Mouse (Mus musculus) midbrain, embryonic 16.5 days (tissue): ENCODE measurements around the gene Pitpnm3. TPM values are rescaled to one million over a fixed set of nuclear protein-coding genes. Genes with fewer than 3 reads are reported as not detected.

Source experiments
- ATAC-seq: fragments of 200-750 bp; cut with Nextera tagmentation; 2 replicates; pipeline ENCODE4 v1.8.0; 2017; ENCODE audit warnings: moderate TSS enrichment
- H3K27ac ChIP-seq: fragments of 300-500 bp; sonication (generic); 2 replicates; pipeline ENCODE4 v1.5.1; 2014; ENCODE audit warnings: mild to moderate bottlenecking, low read length, mixed read lengths
- H3K27me3 ChIP-seq: fragments of 300-500 bp; sonication (generic); 2 replicates; pipeline ENCODE4 v1.6.1; 2014; ENCODE audit warnings: low read depth, low read length, mixed read lengths; ENCODE audit not compliant: control insufficient read depth, insufficient read depth
- H3K36me3 ChIP-seq: fragments of 300-500 bp; sonication (generic); 2 replicates; pipeline ENCODE4 v1.6.1; 2014; ENCODE audit warnings: mild to moderate bottlenecking, low read length, moderate library complexity, mixed read lengths; ENCODE audit not compliant: control insufficient read depth, insufficient read depth
- H3K4me1 ChIP-seq: fragments of 300-500 bp; sonication (generic); 2 replicates; pipeline ENCODE4 v1.6.1; 2014; ENCODE audit warnings: mild to moderate bottlenecking, low read length, mixed read lengths; ENCODE audit not compliant: control insufficient read depth, insufficient read depth
- H3K4me2 ChIP-seq: fragments of 300-500 bp; sonication (generic); 2 replicates; pipeline ENCODE4 v1.6.1; 2014; ENCODE audit warnings: mild to moderate bottlenecking, low read length, mixed read lengths
- H3K4me3 ChIP-seq: fragments of 300-500 bp; sonication (generic); 2 replicates; pipeline ENCODE4 v1.5.1; 2014; ENCODE audit warnings: low read depth, mild to moderate bottlenecking, low read length, moderate library complexity, mixed read lengths
- H3K9ac ChIP-seq: fragments of 300-500 bp; sonication (generic); 2 replicates; pipeline ENCODE4 v1.6.1; 2014; ENCODE audit warnings: low read depth, low read length, mixed read lengths
- H3K9me3 ChIP-seq: fragments of 300-500 bp; sonication (generic); replicated peaks from 2 replicates; pipeline ENCODE4 v1.6.1; 2014; ENCODE audit warnings: mild to moderate bottlenecking, low read length, mixed read lengths; ENCODE audit not compliant: control insufficient read depth, poor library complexity, severe bottlenecking
- WGBS: fragments of 180-500 bp; shearing (Covaris S2); extraction: QIAGEN DNeasy Blood & Tissue Kit; methylation state at CpG from one replicate; pipeline ENCODE4 v1.1.7; 2014; 5-methylcytosine and 5-hydroxymethylcytosine counted together
- polyA plus RNA-seq: library from polyadenylated mRNA; unstranded; fragments of >200 nt; fragmentation: Nextera tagmentation; extraction: Ambion mirVana; gene quantifications from 2 replicates; pipeline ENCODE4 v1.2.1, GENCODE M21; 2015

Pitpnm3 gene
- polyA plus RNA-seq, 1 experiment from 2014 or later: 6.1 TPM

DNA sequence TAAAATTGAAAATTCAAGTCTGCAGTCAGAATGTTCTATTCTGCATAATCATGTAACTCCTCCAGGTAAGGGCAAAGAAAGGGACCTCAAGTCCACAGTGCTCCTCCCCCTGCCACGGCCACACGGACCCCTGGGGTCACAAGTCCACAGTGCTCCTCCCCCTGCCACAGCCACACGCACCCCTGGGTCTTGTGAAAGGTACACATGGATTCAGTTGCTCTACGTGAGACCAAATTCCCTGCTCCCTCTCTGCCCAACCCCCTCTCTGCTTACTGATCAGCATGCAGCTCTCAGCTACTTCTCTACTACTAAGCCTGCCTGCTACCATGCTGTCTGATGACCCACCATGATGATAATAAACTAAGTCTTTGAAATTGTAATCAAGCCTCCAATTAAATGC, 34.3 kb upstream of the Pitpnm3 start:
- no peaks in the 10 kb centered on the region for H3K4me1 ChIP-seq
- H3K27ac ChIP-seq: no peak overlapping the region
- H3K4me2 ChIP-seq: no peak overlapping the region
- no peaks in the 10 kb centered on the region for H3K9me3 ChIP-seq
- H3K4me3 ChIP-seq: no peak overlapping the region
- no peak for ATAC-seq
- WGBS: 87% methylated on average over 4 of the region's 4 CpGs
- H3K27me3 ChIP-seq: no peaks in the 10 kb centered on the region
- no peak overlapping the region for H3K9ac ChIP-seq
- peaks cover 33% of the 10 kb centered on the region for H3K36me3 ChIP-seq

DNA sequence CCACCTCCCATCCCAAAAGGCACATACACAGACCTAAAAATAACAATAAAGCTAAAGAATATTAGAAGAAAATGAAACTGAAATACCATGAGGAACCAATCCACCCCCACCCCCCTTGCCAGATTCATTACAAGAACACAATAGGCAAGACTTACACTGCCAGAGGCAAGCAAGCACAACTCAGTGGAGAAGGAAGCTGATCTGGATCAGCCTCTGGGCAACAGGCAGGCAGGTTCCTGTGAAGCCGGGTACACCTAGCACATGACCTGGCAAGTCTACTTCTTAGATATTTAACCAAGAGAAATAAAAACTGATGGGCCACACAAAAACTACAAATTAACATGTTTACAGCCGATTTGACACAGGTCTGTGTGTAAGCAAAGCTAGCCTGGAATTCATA, 27.6 kb upstream of the Pitpnm3 start:
- H3K27me3 ChIP-seq: no peaks in the 10 kb centered on the region
- H3K9ac ChIP-seq: no peak overlapping the region
- H3K4me3 ChIP-seq: no peak overlapping the region
- H3K36me3 ChIP-seq: peaks cover 35% of the 10 kb centered on the region
- H3K9me3 ChIP-seq: no peaks in the 10 kb centered on the region
- H3K4me1 ChIP-seq: no peaks in the 10 kb centered on the region
- no peak overlapping the region for H3K4me2 ChIP-seq
- H3K27ac ChIP-seq: no peak overlapping the region
- ATAC-seq: no peak
- 94% methylated on average over 2 of the region's 2 CpGs for WGBS

DNA sequence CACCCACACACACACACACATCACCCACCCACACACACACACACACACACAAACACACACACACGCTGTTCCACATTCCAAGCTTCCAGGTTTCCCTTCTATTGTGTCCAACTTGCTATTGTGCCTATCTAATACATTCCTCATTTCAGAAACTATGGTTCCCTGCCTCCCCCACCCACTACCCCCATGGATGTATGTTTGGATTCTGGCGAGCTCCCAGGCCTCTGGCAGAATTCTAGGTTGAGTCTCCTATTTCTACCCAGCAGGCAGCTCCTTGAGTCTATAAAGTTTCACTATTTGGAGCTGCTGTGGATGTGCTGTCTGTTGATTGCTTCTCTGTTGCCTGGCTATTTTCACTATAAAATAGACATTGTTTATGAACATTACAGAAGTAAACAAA, 21.0 kb upstream of the Pitpnm3 start:
- ATAC-seq: no peak
- H3K27ac ChIP-seq: no peak overlapping the region
- no peak overlapping the region for H3K4me2 ChIP-seq
- no peaks in the 10 kb centered on the region for H3K9me3 ChIP-seq
- no peak overlapping the region for H3K4me3 ChIP-seq
- H3K4me1 ChIP-seq: peaks cover 13% of the 10 kb centered on the region
- peaks cover 23% of the 10 kb centered on the region for H3K36me3 ChIP-seq
- 64% methylated on average over 2 of the region's 2 CpGs for WGBS
- H3K9ac ChIP-seq: no peak overlapping the region
- no peaks in the 10 kb centered on the region for H3K27me3 ChIP-seq

DNA sequence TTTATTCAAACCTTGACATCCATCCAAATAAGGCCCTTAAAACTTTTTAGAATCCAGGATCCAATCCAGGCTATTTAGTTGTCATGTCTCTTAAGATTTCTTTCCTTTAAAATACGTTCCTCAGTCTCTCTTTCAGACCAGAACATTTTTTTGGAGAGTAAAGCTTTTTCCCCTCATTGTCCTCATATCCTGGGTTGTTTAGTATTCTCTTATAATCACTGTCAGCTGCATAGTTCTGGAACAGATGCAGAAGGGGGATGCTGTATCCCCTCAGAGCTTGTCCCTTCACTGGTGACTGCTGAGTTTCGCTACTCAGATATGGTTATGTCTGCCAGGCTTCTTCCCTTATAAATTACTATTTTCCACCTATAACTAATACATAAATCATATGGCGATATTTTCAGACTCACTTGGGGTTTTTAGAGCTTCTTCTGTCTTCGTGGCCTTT, 20.4 kb upstream of the Pitpnm3 start:
- no peaks in the 10 kb centered on the region for H3K9me3 ChIP-seq
- no peak for ATAC-seq
- H3K4me2 ChIP-seq: no peak overlapping the region
- H3K9ac ChIP-seq: no peak overlapping the region
- peaks cover 13% of the 10 kb centered on the region for H3K4me1 ChIP-seq
- H3K4me3 ChIP-seq: no peak overlapping the region
- no peaks in the 10 kb centered on the region for H3K27me3 ChIP-seq
- 71% methylated on average over 4 of the region's 4 CpGs for WGBS
- H3K36me3 ChIP-seq: peaks cover 23% of the 10 kb centered on the region
- H3K27ac ChIP-seq: 0 out of 2 replicates have a peak overlapping the region, but pooled peaks have one; percentile 2

DNA sequence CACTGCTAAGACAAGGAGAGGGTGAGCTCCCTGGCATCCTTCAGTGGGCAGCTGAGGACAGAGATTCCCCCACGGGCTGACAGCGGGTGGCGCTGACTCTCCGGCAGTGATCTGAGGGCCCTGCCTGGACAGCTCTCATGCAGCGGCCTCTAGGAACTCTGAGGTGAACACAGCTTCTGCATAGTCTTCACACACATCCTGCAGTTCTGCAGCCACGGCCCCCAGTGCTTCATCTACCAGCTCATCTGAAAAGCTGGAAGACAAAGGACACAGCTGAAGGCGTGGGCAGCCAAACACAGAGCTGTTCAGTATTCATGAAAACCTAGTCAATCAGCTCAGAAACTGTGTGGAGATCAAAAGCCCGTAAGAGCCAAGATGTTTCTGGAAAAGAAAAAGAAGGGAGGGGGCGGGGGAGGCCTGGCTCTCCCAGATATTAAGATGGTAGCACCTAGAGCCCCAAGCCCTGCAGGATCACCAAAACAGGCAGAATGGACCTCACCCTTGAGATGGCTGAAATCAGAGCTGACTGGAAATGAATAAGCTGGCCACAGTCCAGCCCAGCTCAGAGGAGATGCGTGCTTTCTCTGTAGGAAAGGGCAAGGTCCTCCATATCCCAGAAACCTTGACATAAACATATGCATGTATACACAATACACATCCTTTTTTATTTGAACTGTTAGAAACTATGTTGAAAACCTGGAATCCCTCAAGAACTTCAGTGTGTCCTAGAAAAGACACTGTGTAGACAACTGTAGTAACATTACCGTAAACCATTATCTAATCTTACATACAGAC, 19.8 kb upstream of the Pitpnm3 start:
- H3K4me1 ChIP-seq: peaks cover 13% of the 10 kb centered on the region
- no peak overlapping the region for H3K4me2 ChIP-seq
- peak overlapping the region; percentile 66 for H3K27ac ChIP-seq
- H3K9ac ChIP-seq: 0 out of 2 replicates have a peak overlapping the region, but pooled peaks have one; percentile 1
- no peak overlapping the region for H3K4me3 ChIP-seq
- no peaks in the 10 kb centered on the region for H3K27me3 ChIP-seq
- no peaks in the 10 kb centered on the region for H3K9me3 ChIP-seq
- 46% methylated on average over 11 of the region's 11 CpGs for WGBS
- peaks cover 22% of the 10 kb centered on the region for H3K36me3 ChIP-seq
- no peak for ATAC-seq

DNA sequence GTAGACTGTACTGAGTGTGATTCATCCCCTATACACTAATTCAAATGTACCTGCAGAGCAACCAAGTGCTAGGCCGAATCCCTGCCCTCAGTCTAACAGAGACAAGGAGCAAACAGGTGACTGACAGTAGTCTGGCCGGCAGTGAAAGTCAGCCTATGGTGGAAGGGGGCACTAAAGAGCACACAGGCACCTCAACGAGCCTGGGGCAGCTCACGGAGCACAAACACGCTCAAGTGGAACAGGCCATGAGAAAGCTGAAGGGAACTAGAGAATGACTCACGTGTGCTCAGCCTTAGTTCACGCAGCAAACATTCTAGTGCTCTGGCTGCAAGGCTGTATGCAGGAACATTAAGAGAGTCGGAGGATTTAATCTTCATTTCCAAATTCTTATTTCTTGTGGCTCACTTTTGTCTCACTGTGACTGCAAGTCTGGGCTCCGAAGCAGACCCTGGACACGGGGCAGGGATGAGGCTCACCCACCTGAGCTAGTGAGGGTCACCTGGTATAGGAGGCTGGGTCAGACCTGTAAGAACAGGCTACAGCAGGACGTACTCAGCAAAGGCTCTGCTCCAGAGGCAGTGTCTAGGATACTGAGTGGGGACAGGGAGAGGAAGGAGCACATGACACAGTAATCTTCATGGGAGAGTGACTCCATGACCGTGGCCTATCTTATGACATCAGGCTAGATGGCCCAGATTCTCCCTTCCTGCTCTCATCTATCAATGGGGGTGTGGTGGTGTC, 17.7 kb upstream of the Pitpnm3 start:
- Histone ChIP-seq H3K36me3 (peaks cover 13% of the 10 kb centered on the region), H3K9ac (no peak overlapping the region), H3K9me3 (no peaks in the 10 kb centered on the region), H3K4me2 (no peak overlapping the region), H3K4me1 (peaks cover 13% of the 10 kb centered on the region), H3K4me3 (no peak overlapping the region), H3K27me3 (no peaks in the 10 kb centered on the region), H3K27ac (no peak overlapping the region)
- WGBS: 83% methylated on average over 12 of the region's 12 CpGs
- ATAC-seq: no peak

DNA sequence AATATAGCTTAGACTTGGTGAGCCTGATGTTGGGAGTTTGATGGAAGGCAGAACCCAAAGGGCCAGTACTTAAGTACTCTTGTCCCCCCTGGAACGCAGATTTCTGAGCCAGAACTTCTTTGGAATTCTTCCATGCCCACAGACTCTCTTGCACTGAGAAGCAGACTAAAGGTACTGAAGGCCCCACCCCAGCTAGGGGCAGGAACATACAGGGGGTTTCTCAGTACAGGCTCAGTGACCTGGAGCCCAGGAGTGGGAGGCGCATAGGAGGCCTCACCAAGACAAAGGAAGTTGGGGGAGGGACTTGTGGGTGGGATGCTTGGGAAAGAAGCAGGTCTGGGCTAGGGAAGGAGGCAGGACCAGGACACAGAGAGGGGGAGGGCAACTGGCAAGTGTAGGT, 15.5 kb upstream of the Pitpnm3 start:
- Histone ChIP-seq H3K36me3 (peaks cover 8% of the 10 kb centered on the region; the same call in 1 of the 2 replicates), H3K9me3 (no peaks in the 10 kb centered on the region), H3K27ac (no peak overlapping the region), H3K4me3 (no peak overlapping the region), H3K4me2 (no peak overlapping the region), H3K27me3 (no peaks in the 10 kb centered on the region), H3K9ac (no peak overlapping the region), H3K4me1 (peaks cover 16% of the 10 kb centered on the region)
- WGBS: 38% methylated on average over 2 of the region's 2 CpGs
- no peak for ATAC-seq

DNA sequence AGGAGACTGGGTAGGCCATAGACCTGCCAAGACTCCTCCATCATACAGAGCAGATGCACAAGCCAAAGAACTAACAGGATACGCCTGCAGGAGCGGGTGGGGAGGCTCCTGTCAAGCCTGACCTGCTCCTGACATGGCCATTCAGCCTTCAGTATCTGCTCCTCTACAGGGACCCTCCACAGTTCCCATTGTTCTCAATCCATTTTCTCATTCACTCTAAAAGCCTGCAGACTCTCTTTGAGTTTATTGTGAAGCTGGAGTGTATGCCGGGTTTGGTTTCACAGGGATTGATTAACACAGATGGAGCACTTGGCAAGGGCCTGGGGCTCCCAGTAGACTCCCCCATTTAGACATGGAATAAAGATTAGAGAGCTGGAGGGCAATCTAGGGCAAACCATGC, 12.3 kb upstream of the Pitpnm3 start:
- ATAC-seq: 0 out of 2 replicates have a peak, but pooled peaks have one; percentile 37
- no peak overlapping the region for H3K9ac ChIP-seq
- 5% methylated on average over 3 of the region's 3 CpGs for WGBS
- H3K4me3 ChIP-seq: no peak overlapping the region
- H3K4me1 ChIP-seq: peaks cover 18% of the 10 kb centered on the region
- no peaks in the 10 kb centered on the region for H3K9me3 ChIP-seq
- no peak overlapping the region for H3K27ac ChIP-seq
- H3K27me3 ChIP-seq: no peaks in the 10 kb centered on the region
- no peaks in the 10 kb centered on the region; the same call in 1 of the 2 replicates for H3K36me3 ChIP-seq
- H3K4me2 ChIP-seq: no peak overlapping the region

DNA sequence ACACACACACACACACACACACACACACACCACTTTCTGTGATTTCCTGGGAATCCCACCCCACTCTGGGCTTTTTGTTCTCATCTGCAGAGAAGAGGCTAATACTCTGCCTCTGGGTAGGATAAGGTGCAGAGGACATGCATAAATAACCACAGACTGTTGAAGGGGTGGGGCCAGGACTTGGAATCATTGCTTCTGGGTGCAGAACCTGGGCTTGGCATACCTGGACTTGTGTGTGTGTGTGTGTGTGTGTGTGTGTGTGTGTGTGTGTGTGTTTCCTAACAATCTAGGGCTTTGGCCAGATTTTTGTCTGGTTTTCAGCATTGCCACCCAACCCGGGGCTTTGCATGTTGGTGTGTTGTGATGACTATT, 10.3 kb upstream of the Pitpnm3 start:
- Histone ChIP-seq H3K4me2 (no peak overlapping the region), H3K4me3 (no peak overlapping the region), H3K9me3 (no peaks in the 10 kb centered on the region), H3K9ac (no peak overlapping the region), H3K4me1 (peaks cover 23% of the 10 kb centered on the region), H3K36me3 (no peaks in the 10 kb centered on the region), H3K27ac (no peak overlapping the region), H3K27me3 (no peaks in the 10 kb centered on the region)
- ATAC-seq: no peak
- WGBS: 88% methylated on average over 1 of the region's 1 CpGs
